Mouse (Mus musculus): ENCODE measurements at regions not wholly inside any gene's neighbourhood (a gene's known extent, or its start where the extent isn't known, plus 50 kb on each side); places are given as distances from the start of the nearest gene placed in this dataset.

DNA sequence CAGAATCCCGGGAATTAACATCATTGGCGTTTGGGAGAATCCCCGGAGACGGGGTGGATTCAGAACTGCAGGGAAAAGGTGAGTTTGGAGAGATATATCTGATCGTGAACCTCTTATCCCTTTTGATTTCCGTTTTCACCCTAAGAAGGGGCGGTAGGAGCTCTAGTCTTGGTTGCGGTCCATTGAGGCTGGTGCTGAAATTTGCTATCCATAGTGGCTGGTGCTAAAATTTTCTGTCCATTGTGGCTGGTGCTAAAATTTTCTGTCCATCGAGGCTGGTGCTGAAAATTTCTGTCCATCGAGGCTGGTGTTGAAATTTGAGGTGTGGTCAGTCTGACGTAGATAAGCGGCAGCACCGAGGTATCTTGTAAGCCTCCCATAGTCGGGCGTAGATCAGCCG, 834.1 kb upstream of the Snrpn start:
- peak; percentile 8 for DNase-seq

GRCm38 (mm10) chr7:60961188-60961587, 821.2 kb upstream of the Snrpn start:
- DNase-seq: no peak

GRCm38 (mm10) chr7:60939764-60940457, 799.9 kb upstream of the Snrpn start:
- DNase-seq: no peak

All from adrenal gland, postnatal 14 days (tissue).